Mouse (Mus musculus): Measurements from ENCODE around the gene Gm4969.
A peak's percentile ranks its signal among the peaks of the same experiment; 100 is the strongest.

DNA sequence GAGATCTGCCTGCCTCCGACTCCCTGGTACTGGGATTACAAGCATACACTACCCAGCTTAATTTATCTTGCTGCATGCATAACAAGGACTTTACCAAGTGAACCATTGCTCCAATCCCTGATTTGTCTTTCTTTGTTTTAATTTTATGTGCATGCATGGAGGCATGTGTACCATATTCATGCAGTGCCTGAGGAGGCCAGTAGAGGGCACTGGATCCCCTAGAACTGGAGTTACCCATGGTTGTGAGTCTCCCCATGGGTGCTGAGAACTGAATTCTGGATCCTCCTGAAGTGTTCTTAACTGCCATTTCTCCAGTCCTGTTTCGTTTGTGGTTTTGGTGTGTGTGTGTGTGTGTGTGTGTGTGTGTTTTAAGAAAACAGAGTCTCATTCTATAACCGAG lies 48.8 kb upstream of the Gm4969 start:
- TF ChIP-seq CTCF (conservative IDR thresholded peaks at IDR 0.05; ENCODE audit: low read length) (0 out of 2 replicates have a peak, but pooled peaks have one; percentile 7), POU5F1 (IDR thresholded peaks at IDR 0.05; ENCODE audit: borderline replicate concordance, low read length) (no peak), NANOG (IDR thresholded peaks at IDR 0.05; ENCODE audit: borderline replicate concordance, low read length) (no peak)
